Mouse (Mus musculus): ENCODE measurements at regions not wholly inside any gene's neighbourhood (a gene's known extent, or its start where the extent isn't known, plus 50 kb on each side); places are given as distances from the start of the nearest gene placed in this dataset.

DNA sequence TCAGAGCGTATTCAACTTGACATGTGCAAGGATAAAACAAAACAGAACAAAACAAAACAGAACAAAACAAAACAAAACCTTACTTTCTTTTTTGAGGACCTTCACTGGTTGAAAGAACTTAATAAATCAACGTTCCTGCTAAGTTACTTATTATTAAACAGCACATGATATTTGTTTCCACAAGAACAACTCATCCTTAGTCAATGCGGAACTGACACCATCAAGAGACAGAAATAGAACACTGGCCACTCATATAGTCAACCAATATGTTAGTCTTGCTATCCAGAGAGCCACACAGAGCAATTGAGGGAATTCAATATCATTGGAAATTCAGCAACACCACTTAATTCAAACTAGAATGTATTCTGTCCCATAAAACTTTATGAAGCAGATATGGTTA is 132.4 kb downstream of the Ifng start:
- TF ChIP-seq CHD1 (IDR thresholded peaks at IDR 0.05; ENCODE audit: low read depth, low read length) (no peak), SMC3 (IDR thresholded peaks at IDR 0.05; ENCODE audit: low read depth, low read length) (no peak), EP300 (IDR thresholded peaks at IDR 0.05; ENCODE audit: low read length) (peak; percentile 71)
